Mouse (Mus musculus) kidney, postnatal 14 days (tissue): ENCODE measurements around the gene Usp25.

Source experiments
- DNase-seq: peaks from one replicate; pipeline ENCODE4 v3.0.0; 2022; ENCODE audit warnings: mixed read lengths

The Usp25 gene

DNA sequence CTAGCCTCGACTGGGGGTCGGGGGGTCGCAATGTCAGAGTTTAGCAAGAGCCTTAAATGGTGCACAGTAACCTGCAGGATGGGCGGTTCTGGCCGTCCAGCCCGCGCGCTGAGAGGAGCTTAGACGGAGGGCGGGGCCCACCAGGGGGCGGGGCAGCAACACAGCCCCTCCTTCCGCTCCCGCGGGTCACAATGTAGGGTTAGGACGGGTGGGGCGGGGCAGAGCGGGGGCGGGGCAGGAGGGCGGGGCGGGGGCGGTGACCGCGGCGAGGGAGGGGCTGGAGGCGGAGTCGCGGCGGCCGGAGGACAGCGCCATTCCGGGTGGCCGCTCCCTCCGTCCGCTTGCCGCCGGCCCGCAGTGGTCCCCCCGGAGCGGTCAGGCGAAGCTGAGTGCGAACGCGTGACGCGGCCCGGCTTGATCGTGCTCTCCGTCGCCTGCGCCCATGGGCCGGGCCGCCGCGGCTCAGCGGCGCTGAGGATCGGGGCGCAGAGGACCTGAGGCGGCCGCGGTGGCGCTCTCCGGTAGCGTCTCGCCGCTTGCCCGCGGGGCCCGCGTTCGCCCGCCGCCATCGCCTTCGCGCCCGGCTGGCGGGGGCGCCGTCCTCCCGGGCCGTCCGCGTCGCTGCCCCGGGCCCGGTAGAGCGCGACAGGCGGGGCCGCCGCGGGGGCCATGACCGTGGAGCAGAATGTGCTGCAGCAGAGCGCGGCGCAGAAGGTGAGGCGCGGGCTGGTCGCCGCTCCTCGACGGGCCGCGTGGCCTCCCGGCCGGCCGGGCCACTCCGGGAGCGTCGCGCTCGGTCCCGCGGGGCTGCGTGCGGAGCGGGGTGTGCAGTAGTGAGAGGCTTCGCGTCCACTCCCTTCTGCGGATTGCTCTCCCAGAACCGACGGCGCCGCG, at the start of gene Usp25:
TSS of gene Usp25 (plus strand) at position 280 of the 894 bp plus-strand sequence.
- peak; percentile 96 for DNase-seq

DNA sequence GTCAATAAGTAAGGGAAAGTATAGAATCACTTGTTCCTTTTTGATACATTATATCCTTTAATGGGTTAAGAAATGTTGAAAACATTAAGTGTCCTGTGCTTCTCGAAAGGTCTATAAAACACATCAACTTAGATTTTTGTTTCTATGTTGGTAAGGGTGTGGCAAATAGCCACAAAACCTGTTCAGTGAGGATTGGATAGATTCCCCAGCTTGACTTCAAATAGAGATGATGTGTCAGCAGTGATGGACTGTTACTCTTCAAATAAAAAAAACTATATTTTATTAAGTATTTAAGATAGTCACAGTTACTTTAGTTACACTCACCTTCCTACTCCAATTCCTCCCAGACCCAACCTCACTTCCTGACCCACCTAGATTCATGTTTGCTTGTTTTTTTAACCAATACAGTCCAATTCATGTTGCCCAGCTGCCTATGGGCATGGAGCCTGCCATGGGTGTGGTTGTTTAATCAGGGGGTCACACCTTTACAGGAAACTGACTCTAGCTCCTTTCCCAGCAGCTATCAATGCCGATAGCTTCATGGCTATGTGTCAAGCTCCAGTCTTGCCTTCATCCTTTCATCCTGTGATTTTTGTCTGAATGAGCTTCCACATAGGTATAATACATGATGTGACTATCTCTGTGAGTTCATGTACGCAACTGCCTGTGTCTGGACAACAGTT, 45.8 kb upstream of the Usp25 start:
- no peak for DNase-seq

DNA sequence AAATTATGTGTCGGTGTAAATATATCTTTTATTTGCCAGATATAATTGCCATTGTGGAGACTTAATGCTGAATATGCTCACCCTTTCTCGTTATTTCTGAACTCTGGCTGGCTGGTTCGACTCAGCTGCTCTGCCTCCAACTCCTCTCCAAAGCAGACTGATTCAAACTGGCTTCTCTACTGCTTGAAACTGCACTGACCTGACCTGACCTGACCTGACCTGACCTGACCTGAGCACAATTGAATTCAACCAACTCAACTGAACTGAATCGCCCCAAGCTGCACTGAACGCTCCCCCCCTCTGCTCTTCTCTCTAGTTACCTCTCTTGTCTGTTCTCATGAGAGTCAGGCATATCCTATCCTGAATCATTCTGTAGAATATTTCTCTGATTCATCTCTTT, 42.3 kb upstream of the Usp25 start:
- DNase-seq, result no peak

DNA sequence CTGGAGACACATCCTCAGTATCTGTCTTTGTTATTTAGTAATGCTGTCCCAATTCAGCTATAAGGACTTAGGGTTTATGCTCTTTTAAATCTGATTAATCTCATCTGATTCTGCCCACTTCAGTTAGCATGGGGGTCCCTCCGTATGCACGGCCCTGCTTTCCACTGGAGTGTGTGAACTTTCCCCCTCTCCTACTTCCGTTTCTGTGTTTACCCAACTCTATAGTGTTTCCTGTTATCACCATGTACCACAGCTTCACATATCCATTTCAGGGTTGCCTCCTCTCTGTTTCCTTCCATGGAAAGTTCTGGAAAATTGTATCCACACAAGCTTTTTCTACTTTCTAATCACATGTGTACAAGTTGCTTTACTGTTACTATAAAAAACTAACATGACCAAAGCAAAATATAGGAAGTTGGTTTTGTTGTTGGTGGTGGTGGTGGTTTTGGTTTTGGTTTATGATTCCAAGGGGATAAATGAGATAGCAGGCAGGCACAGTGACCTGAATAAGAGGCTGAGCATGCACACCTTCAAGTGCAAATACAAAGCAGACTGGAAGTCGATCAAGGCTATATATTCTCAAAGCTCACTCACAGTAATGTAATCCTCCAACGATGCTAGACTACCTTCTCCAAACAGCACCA, 36.6 kb upstream of the Usp25 start:
- no peak for DNase-seq

GRCm38 (mm10) chr16:76983696-76984095, 29.8 kb upstream of the Usp25 start:
- DNase-seq, result no peak

DNA sequence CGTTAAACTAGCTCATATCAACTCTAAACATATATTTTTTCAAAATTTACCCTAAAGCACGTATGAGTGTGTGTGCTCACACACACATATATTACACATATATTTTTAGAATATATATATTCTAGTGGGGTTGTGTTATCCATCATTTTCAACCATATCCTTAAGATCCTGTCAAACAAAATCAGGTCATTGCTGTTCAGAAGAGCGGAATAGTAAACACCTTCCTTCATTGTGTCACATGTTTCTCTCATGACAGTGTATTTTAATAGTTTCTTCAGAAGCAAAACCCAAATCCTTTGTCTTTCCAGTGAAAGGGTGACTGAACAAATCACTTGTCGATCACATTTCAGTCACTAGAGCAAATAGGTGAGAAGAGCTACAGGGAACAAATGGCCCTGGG, 25.8 kb upstream of the Usp25 start:
- no peak for DNase-seq

- DNase-seq, result no peak
Measured at GRCm38 (mm10) chr16:77003900-77004299, 9.6 kb upstream of the Usp25 start.

GRCm38 (mm10) chr16:77009173-77009572, 4.3 kb upstream of the Usp25 start:
- no peak for DNase-seq

DNA sequence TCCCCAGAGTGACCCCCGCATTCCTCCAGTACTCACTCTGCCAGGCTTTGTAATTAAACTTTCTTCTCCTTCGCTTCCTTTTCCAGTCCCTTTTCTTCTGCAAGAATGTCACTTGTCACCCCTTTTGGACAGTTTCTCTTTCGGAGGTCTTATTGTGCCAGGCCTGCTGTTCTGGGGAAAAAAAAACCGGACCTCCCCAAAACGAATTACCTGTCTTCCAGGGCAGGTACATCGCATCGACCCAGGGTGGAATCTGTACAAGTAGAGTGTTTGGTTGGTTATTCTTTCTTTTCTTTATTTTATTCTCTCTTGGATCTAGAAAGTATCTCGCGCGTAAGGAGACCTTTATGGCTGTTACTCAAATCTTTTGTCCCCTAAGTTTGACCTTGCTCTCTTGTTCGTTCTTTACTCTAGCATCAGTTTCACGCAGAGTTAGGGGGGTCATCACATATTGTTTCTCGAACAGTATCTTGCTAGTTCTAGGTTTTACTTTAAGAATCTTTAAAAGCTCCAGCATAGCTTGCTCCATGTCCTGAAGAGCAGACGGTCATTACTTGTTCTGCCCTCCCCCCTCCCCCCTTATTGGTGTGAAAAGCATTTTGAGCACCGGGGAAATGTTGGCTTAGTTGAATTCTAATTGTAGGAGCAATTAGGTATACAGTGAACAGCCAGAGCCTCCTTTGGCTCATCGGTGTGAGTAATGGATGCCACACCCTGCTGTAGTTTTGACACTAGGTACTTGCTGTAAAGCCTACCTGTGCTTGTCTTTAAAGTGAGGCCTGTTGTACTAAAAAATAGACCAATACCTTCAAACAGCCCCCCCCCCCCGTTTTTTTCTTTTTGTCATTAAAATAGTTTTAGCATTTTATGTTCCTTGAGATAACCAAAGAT, 1.1 kb downstream of the Usp25 start:
- no peak for DNase-seq

GRCm38 (mm10) chr16:77015380-77016346, 2.2 kb downstream of the Usp25 start:
- no peak for DNase-seq

- DNase-seq, result no peak
Measured at GRCm38 (mm10) chr16:77017931-77018330, 4.4 kb downstream of the Usp25 start.

DNA sequence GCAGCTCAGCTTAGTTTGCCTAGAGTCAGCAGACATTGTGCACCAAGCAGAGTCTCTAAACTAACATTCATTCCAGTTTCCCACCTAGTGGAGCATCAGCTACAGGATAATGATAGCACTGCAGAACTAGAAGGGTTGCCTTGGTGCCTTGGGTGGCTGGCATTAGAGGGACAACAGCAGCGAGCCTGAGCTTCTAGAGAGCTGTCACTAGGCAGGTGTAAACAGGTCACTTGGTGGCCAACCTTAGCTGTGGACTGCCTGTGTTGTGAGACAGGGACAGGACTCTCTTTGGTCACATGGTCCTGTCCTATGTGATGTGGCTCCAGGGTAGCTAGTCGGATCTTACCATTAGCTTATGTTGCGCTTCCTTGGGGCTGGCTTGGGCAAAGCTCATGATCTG, 6.7 kb downstream of the Usp25 start:
- no peak for DNase-seq

DNA sequence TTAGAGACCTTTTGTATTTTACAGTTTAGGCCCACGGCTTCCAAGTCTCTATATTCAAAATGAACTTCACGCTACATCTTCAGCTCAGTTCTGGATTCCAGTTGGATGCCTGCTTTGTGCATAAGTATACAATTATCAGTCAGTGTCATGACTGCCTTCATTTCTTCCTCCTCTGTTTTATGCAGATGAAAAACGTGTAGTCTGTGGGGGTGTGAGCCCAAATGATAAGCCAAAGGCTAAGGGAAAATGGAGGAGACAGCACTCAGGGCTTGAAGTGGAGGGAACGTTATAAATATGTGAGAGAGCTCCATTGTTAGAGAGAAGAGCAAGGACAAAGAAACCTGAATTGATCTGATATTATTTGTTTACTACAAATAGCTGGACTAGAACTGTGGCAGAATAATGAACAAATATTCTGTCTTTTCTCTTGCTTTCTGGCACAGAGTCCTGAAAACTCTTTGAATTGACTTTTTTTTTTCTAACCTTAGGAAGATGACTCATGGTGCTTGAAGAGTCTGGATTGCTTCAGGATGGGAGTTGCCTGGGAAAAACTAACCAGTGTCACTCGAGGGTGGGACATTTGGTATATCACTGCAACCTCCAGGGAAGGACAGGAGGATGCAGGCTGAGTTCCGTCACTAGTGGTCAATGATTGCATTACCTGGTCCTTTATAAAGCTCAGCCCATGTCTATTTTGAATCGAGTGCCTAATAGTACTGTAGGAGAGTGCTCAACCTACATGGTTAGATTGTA, 10.3 kb downstream of the Usp25 start:
- peak; percentile 23 for DNase-seq

GRCm38 (mm10) chr16:77026099-77026498, 12.6 kb downstream of the Usp25 start:
- DNase-seq, result no peak

GRCm38 (mm10) chr16:77026933-77027332, 13.4 kb downstream of the Usp25 start:
- DNase-seq, result no peak

- DNase-seq, result no peak
Measured at GRCm38 (mm10) chr16:77027976-77028686, 14.6 kb downstream of the Usp25 start.

GRCm38 (mm10) chr16:77028687-77029417, 15.3 kb downstream of the Usp25 start:
- DNase-seq, result peak; percentile 72

DNA sequence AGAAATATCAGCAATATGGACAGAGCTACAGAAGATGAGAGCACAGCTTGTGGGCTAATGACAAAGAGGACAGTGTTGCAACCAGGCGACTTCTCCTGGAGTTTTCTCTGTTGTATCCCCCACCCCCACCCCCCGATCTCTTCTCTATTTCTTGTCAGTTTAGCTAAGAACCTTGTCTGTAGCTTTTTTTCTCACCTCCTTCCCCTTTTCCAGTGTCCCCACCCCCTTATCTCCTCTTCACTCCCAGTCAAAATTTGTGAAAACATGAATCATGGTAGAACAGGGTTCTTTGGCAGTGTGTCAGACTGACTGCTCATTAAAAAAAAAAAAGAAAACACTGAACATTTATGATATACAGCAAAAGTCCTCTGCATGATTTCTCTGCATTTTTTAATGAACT, 16.9 kb downstream of the Usp25 start:
- DNase-seq, result no peak

DNA sequence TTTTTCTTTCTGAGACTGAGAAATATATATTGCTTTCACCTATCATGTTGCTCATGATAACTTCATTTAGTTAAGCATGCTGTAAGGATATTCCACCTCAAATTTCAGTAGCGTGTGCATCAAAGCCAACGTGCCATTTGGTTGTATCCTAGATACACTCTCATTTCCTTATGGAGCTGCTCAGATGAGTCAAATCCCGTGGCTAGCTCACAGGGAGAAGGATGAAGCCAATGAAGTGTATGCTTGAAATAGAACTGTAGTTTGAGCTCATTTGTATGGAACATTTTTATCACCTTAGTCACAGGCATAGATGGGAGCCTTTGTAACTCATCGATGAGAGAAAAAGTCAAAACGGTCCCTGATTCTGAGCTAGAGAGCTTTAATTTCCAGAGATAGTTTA, 20.8 kb downstream of the Usp25 start:
- no peak for DNase-seq
